Mouse (Mus musculus): ENCODE data around the gene Muc20. TPM values are rescaled to one million over a fixed set of nuclear protein-coding genes. Genes with fewer than 3 reads are reported as not detected.

Gene Muc20
- polyA plus RNA-seq, 1 experiment: not detected

- TF ChIP-seq POLR2A (IDR thresholded peaks at IDR 0.05; ENCODE audit: extremely low read depth, insufficient read depth, low read length): no peak
- TF ChIP-seq CTCF (IDR thresholded peaks at IDR 0.05; ENCODE audit: extremely low read depth, insufficient read depth, low read length): no peak
- no peak overlapping the region for H3K27ac ChIP-seq (ENCODE audit: insufficient read depth, low read length)
- H3K4me3 ChIP-seq (ENCODE audit: insufficient read depth, low read length): no peak overlapping the region
- H3K4me1 ChIP-seq (ENCODE audit: control insufficient read depth, insufficient read depth, low read length): no peaks in the 10 kb centered on the region
Measured at GRCm38 (mm10) chr16:32766904-32767303, 30.3 kb downstream of the Muc20 start.

- TF ChIP-seq POLR2A (IDR thresholded peaks at IDR 0.05; ENCODE audit: extremely low read depth, insufficient read depth, low read length): no peak
- TF ChIP-seq CTCF (IDR thresholded peaks at IDR 0.05; ENCODE audit: extremely low read depth, insufficient read depth, low read length): no peak
- no peaks in the 10 kb centered on the region for H3K4me1 ChIP-seq (ENCODE audit: control insufficient read depth, insufficient read depth, low read length)
- no peak overlapping the region for H3K27ac ChIP-seq (ENCODE audit: insufficient read depth, low read length)
- no peak overlapping the region for H3K4me3 ChIP-seq (ENCODE audit: insufficient read depth, low read length)
Measured at GRCm38 (mm10) chr16:32764961-32765360, 32.3 kb downstream of the Muc20 start.

GRCm38 (mm10) chr16:32764550-32764949 lies 32.7 kb downstream of the Muc20 start:
- no peaks in the 10 kb centered on the region for H3K4me1 ChIP-seq (ENCODE audit: control insufficient read depth, insufficient read depth, low read length)
- H3K4me3 ChIP-seq (ENCODE audit: insufficient read depth, low read length): no peak overlapping the region
- TF ChIP-seq POLR2A (IDR thresholded peaks at IDR 0.05; ENCODE audit: extremely low read depth, insufficient read depth, low read length) (no peak), CTCF (IDR thresholded peaks at IDR 0.05; ENCODE audit: extremely low read depth, insufficient read depth, low read length) (no peak)
- H3K27ac ChIP-seq (ENCODE audit: insufficient read depth, low read length): no peak overlapping the region

GRCm38 (mm10) chr16:32750242-32751127 lies 46.8 kb downstream of the Muc20 start:
- TF ChIP-seq POLR2A (IDR thresholded peaks at IDR 0.05; ENCODE audit: extremely low read depth, insufficient read depth, low read length): no peak
- no peak for TF ChIP-seq CTCF (IDR thresholded peaks at IDR 0.05; ENCODE audit: extremely low read depth, insufficient read depth, low read length)
- no peak overlapping the region for H3K4me3 ChIP-seq (ENCODE audit: insufficient read depth, low read length)
- no peaks in the 10 kb centered on the region for H3K4me1 ChIP-seq (ENCODE audit: control insufficient read depth, insufficient read depth, low read length)
- H3K27ac ChIP-seq (ENCODE audit: insufficient read depth, low read length): no peak overlapping the region

- Histone ChIP-seq H3K27ac (ENCODE audit: insufficient read depth, low read length) (no peak overlapping the region), H3K4me3 (ENCODE audit: insufficient read depth, low read length) (no peak overlapping the region), H3K4me1 (ENCODE audit: control insufficient read depth, insufficient read depth, low read length) (no peaks in the 10 kb centered on the region)
- TF ChIP-seq POLR2A (IDR thresholded peaks at IDR 0.05; ENCODE audit: extremely low read depth, insufficient read depth, low read length): no peak
- no peak for TF ChIP-seq CTCF (IDR thresholded peaks at IDR 0.05; ENCODE audit: extremely low read depth, insufficient read depth, low read length)
Measured at GRCm38 (mm10) chr16:32745852-32746251, 51.4 kb downstream of the Muc20 start.

- Histone ChIP-seq H3K27ac (ENCODE audit: insufficient read depth, low read length) (no peak overlapping the region), H3K4me3 (ENCODE audit: insufficient read depth, low read length) (no peak overlapping the region), H3K4me1 (ENCODE audit: control insufficient read depth, insufficient read depth, low read length) (no peaks in the 10 kb centered on the region)
- TF ChIP-seq POLR2A (IDR thresholded peaks at IDR 0.05; ENCODE audit: extremely low read depth, insufficient read depth, low read length) (no peak), CTCF (IDR thresholded peaks at IDR 0.05; ENCODE audit: extremely low read depth, insufficient read depth, low read length) (no peak)
Measured at GRCm38 (mm10) chr16:32742712-32743111, 54.5 kb downstream of the Muc20 start.

GRCm38 (mm10) chr16:32741366-32741765 lies 55.9 kb downstream of the Muc20 start:
- TF ChIP-seq POLR2A (IDR thresholded peaks at IDR 0.05; ENCODE audit: extremely low read depth, insufficient read depth, low read length): no peak
- TF ChIP-seq CTCF (IDR thresholded peaks at IDR 0.05; ENCODE audit: extremely low read depth, insufficient read depth, low read length): no peak
- H3K4me3 ChIP-seq (ENCODE audit: insufficient read depth, low read length): no peak overlapping the region
- H3K4me1 ChIP-seq (ENCODE audit: control insufficient read depth, insufficient read depth, low read length): no peaks in the 10 kb centered on the region
- H3K27ac ChIP-seq (ENCODE audit: insufficient read depth, low read length): no peak overlapping the region

GRCm38 (mm10) chr16:32740003-32740663 lies 57.1 kb downstream of the Muc20 start:
- TF ChIP-seq POLR2A (IDR thresholded peaks at IDR 0.05; ENCODE audit: extremely low read depth, insufficient read depth, low read length): no peak
- no peak for TF ChIP-seq CTCF (IDR thresholded peaks at IDR 0.05; ENCODE audit: extremely low read depth, insufficient read depth, low read length)
- Histone ChIP-seq H3K4me1 (ENCODE audit: control insufficient read depth, insufficient read depth, low read length) (no peaks in the 10 kb centered on the region), H3K4me3 (ENCODE audit: insufficient read depth, low read length) (no peak overlapping the region), H3K27ac (ENCODE audit: insufficient read depth, low read length) (no peak overlapping the region)

- Histone ChIP-seq H3K27ac (ENCODE audit: insufficient read depth, low read length) (no peak overlapping the region), H3K4me1 (ENCODE audit: control insufficient read depth, insufficient read depth, low read length) (no peaks in the 10 kb centered on the region), H3K4me3 (ENCODE audit: insufficient read depth, low read length) (no peak overlapping the region)
- TF ChIP-seq CTCF (IDR thresholded peaks at IDR 0.05; ENCODE audit: extremely low read depth, insufficient read depth, low read length) (no peak), POLR2A (IDR thresholded peaks at IDR 0.05; ENCODE audit: extremely low read depth, insufficient read depth, low read length) (no peak)
Measured at GRCm38 (mm10) chr16:32736022-32736421, 61.2 kb downstream of the Muc20 start.

- no peak within 1 kb of the TSS for H3K27ac ChIP-seq (ENCODE audit: insufficient read depth, low read length)
- no peak for TF ChIP-seq POLR2A (IDR thresholded peaks at IDR 0.05; ENCODE audit: extremely low read depth, insufficient read depth, low read length)
- no peak within 1 kb of the TSS for H3K4me3 ChIP-seq (ENCODE audit: insufficient read depth, low read length)
- H3K4me1 ChIP-seq (ENCODE audit: control insufficient read depth, insufficient read depth, low read length): no peaks in the 10 kb centered on the region
Measured at GRCm38 (mm10) chr16:32735586-32735985, 61.6 kb downstream of the Muc20 start, which contains the start of gene Muc4. Gene Muc4 (plus strand): TSS chr16:32735886.
